Mouse (Mus musculus) myocyte (in vitro differentiated cells): ENCODE measurements around the gene Xirp2.

Experiments used
- POLR2A ChIP-seq: IDR thresholded peaks from one replicate; pipeline ENCODE4 v1.6.1; 2011; ENCODE audit warnings: low read depth, mild to moderate bottlenecking, control low read depth, moderate library complexity; ENCODE audit not compliant: insufficient read length
- POLR2AphosphoS2 ChIP-seq: IDR thresholded peaks from one replicate; pipeline ENCODE4 v1.6.1; 2011; ENCODE audit warnings: low read depth, control low read depth; ENCODE audit not compliant: insufficient read length
- TCF12 ChIP-seq: IDR thresholded peaks from one replicate; pipeline ENCODE4 v1.6.1; 2011; ENCODE audit warnings: mild to moderate bottlenecking, control low read depth; ENCODE audit not compliant: poor library complexity, insufficient read depth, severe bottlenecking
- TCF3 ChIP-seq: IDR thresholded peaks from one replicate; pipeline ENCODE4 v1.6.1; 2011; ENCODE audit warnings: low read depth, control low read depth; ENCODE audit not compliant: insufficient read length
- USF1 ChIP-seq: IDR thresholded peaks from one replicate; pipeline ENCODE4 v1.6.1; 2011; ENCODE audit warnings: low read depth, mild to moderate bottlenecking, control low read depth, moderate library complexity

- TF ChIP-seq POLR2A (no peak), TCF3 (no peak), TCF12 (no peak), USF1 (no peak), POLR2AphosphoS2 (no peak)
These were observed 21.2 kb downstream of the Xirp2 start for GRCm38 (mm10) chr2:67467036-67467435.
